Mouse (Mus musculus) hindbrain, embryonic 15.5 days (tissue): ENCODE measurements around the gene Mrpl2. TPM values are rescaled to one million over a fixed set of nuclear protein-coding genes. Genes with fewer than 3 reads are reported as not detected.

Experiments used
- ATAC-seq: fragments of 200-750 bp; cut with Nextera tagmentation; 2 replicates; pipeline ENCODE4 v1.8.0; 2017; ENCODE audit warnings: low read depth, moderate number of reproducible peaks, moderate TSS enrichment; ENCODE audit not compliant: low FRiP score
- H3K27ac ChIP-seq: fragments of 300-500 bp; sonication (generic); replicated peaks from 2 replicates; pipeline ENCODE4 v1.5.1; 2015; ENCODE audit warnings: mild to moderate bottlenecking, inconsistent platforms
- H3K27me3 ChIP-seq: fragments of 300-500 bp; sonication (generic); 2 replicates; pipeline ENCODE4 v1.6.1; 2015; ENCODE audit warnings: control low read depth, inconsistent platforms
- H3K36me3 ChIP-seq: fragments of 300-500 bp; sonication (generic); 2 replicates; pipeline ENCODE4 v1.6.1; 2015; ENCODE audit warnings: control low read depth, inconsistent platforms
- H3K4me1 ChIP-seq: fragments of 300-500 bp; sonication (generic); replicated peaks from 2 replicates; pipeline ENCODE4 v1.6.1; 2015; ENCODE audit warnings: control low read depth, inconsistent platforms
- H3K4me2 ChIP-seq: fragments of 300-500 bp; sonication (generic); 2 replicates; pipeline ENCODE4 v1.6.1; 2015; ENCODE audit warnings: moderate library complexity, mild to moderate bottlenecking, inconsistent platforms
- H3K4me3 ChIP-seq: fragments of 300-500 bp; sonication (generic); 2 replicates; pipeline ENCODE4 v1.5.1; 2015; ENCODE audit warnings: mild to moderate bottlenecking, inconsistent platforms
- H3K9ac ChIP-seq: fragments of 300-500 bp; sonication (generic); 2 replicates; pipeline ENCODE4 v1.6.1; 2015; ENCODE audit warnings: inconsistent platforms
- H3K9me3 ChIP-seq: fragments of 300-500 bp; sonication (generic); 2 replicates; pipeline ENCODE4 v1.6.1; 2016; ENCODE audit warnings: control low read depth, inconsistent platforms
- WGBS: fragments of 180-500 bp; shearing (Covaris S2); methylation state at CpG from one replicate; pipeline ENCODE4 v1.1.7; 2015; 5-methylcytosine and 5-hydroxymethylcytosine counted together
- polyA plus RNA-seq: library from polyadenylated mRNA; unstranded; fragments of >200 nt; fragmentation: Nextera tagmentation; extraction: Ambion mirVana; gene quantifications from 2 replicates; pipeline ENCODE4 v1.2.1, GENCODE M21; 2015

Gene Mrpl2
- polyA plus RNA-seq, 1 experiment from 2014 or later, result 64.3 TPM

- no peak overlapping the region for H3K9ac ChIP-seq
- peaks cover 9% of the 10 kb centered on the region for H3K36me3 ChIP-seq
- peaks cover 32% of the 10 kb centered on the region for H3K4me1 ChIP-seq
- no peak overlapping the region for H3K27ac ChIP-seq
- WGBS, result 88% methylated on average over 5 of the region's 5 CpGs
- H3K27me3 ChIP-seq, result no peaks in the 10 kb centered on the region
- H3K9me3 ChIP-seq, result no peaks in the 10 kb centered on the region
- ATAC-seq, result no peak
- H3K4me3 ChIP-seq, result no peak overlapping the region
- no peak overlapping the region for H3K4me2 ChIP-seq
These were observed 53.2 kb downstream of the Mrpl2 start for GRCm38 (mm10) chr17:46699245-46699644.

Other genes starting within 250 kb of the Mrpl2 start
- gene Crip3, start 217.3 kb upstream of the Mrpl2 start, polyA plus RNA-seq, result 2.8 and 3.0 TPM in 2 replicates
- 0.10 TPM in 1 of 2 replicates, not detected in the other for gene Slc22a7, start 207.8 kb upstream of the Mrpl2 start, polyA plus RNA-seq
- gene Ttbk1, start 158.6 kb upstream of the Mrpl2 start, polyA plus RNA-seq, result 8.6 and 8.9 TPM in 2 replicates
- gene Dnph1, start 149.5 kb upstream of the Mrpl2 start, polyA plus RNA-seq, result 21.8 and 22.4 TPM in 2 replicates
- 21.0 and 26.5 TPM in 2 replicates for gene Cul9, start 99.8 kb upstream of the Mrpl2 start, polyA plus RNA-seq
- gene Srf, start 90.1 kb upstream of the Mrpl2 start, polyA plus RNA-seq, result 2.7 and 4.5 TPM in 2 replicates
- 32.8 and 34.1 TPM in 2 replicates for gene Ptk7, start 16.7 kb upstream of the Mrpl2 start, polyA plus RNA-seq
- 33.9 and 35.9 TPM in 2 replicates for gene Klc4, start 207 bp upstream of the Mrpl2 start, polyA plus RNA-seq
- gene Cul7, start 4.1 kb downstream of the Mrpl2 start, polyA plus RNA-seq, result 38.4 and 43.8 TPM in 2 replicates
- 53.0 TPM in 2 replicates for gene Rrp36, start 28.1 kb downstream of the Mrpl2 start, polyA plus RNA-seq
- 291 and 302 TPM in 2 replicates for gene Mea1, start 32.6 kb downstream of the Mrpl2 start, polyA plus RNA-seq
- 168 and 179 TPM in 2 replicates for gene Klhdc3, start 34.7 kb downstream of the Mrpl2 start, polyA plus RNA-seq
- 101 and 109 TPM in 2 replicates for gene Ppp2r5d, start 58.9 kb downstream of the Mrpl2 start, polyA plus RNA-seq
- 29.7 and 30.7 TPM in 2 replicates for gene Pex6, start 65.2 kb downstream of the Mrpl2 start, polyA plus RNA-seq
- 0.86 and 1.9 TPM in 2 replicates for gene Gnmt, start 82.9 kb downstream of the Mrpl2 start, polyA plus RNA-seq
- 67.2 and 73.5 TPM in 2 replicates for gene Cnpy3, start 106.0 kb downstream of the Mrpl2 start, polyA plus RNA-seq
- 0.19 and 0.45 TPM in 2 replicates for gene Ptcra, start 117.5 kb downstream of the Mrpl2 start, polyA plus RNA-seq
- gene 2310039H08Rik, start 126.4 kb downstream of the Mrpl2 start, polyA plus RNA-seq, result 53.6 and 58.8 TPM in 2 replicates
- gene Rpl7l1, start 136.4 kb downstream of the Mrpl2 start, polyA plus RNA-seq, result 82.2 and 87.9 TPM in 2 replicates
- 7.7 and 10.3 TPM in 2 replicates for gene Bicral, start 212.3 kb downstream of the Mrpl2 start, polyA plus RNA-seq
- gene Tbcc, start 244.5 kb downstream of the Mrpl2 start, polyA plus RNA-seq, result 57.5 and 60.8 TPM in 2 replicates